Mouse (Mus musculus): ENCODE results near the gene St6galnac3. TPM values are rescaled to one million over a fixed set of nuclear protein-coding genes. Genes with fewer than 3 reads are reported as not detected.
A peak's percentile ranks its signal among the peaks of the same experiment; 100 is the strongest.

Gene St6galnac3
- total RNA-seq, 1 experiment from 2014 or later = 9.1 TPM

- ATAC-seq (replicated peaks in 1 of 2; ENCODE audit: insufficient read depth in 1 of 2, low FRiP score in 2 of 2, low TSS enrichment in 1 of 2, low read depth in 1 of 2, poor library complexity in 2 of 2, severe bottlenecking in 2 of 2) = peak; percentile 74 to 85
These were observed 483.8 kb downstream of the St6galnac3 start for GRCm38 (mm10) chr3:153241134-153241533.

GRCm38 (mm10) chr3:153240366-153240765, 484.6 kb downstream of the St6galnac3 start:
- no peak for ATAC-seq (replicated peaks in 1 of 2; ENCODE audit: insufficient read depth in 1 of 2, low FRiP score in 2 of 2, low TSS enrichment in 1 of 2, low read depth in 1 of 2, poor library complexity in 2 of 2, severe bottlenecking in 2 of 2)

DNA sequence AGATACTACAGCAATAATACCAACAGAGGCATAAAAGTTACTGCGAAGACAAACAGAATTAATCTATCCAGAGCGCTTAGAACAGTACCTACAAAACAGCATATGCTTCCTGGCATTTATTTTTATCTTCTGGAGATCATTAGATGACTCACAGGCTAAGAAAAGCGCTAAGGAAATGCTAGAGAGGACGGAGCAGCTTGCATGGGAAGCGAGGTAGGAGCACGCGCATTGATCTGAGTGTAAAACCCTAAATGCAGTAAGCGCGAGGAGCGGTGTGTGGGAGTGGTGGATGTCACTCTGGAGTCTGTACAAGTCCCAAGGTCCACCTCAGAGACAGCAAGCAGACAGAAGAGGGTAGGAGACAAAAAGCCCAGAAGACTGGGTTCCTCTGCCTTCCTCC, 486.6 kb downstream of the St6galnac3 start:
- no peak for ATAC-seq (replicated peaks in 1 of 2; ENCODE audit: insufficient read depth in 1 of 2, low FRiP score in 2 of 2, low TSS enrichment in 1 of 2, low read depth in 1 of 2, poor library complexity in 2 of 2, severe bottlenecking in 2 of 2)

- ATAC-seq (replicated peaks in 1 of 2; ENCODE audit: insufficient read depth in 1 of 2, low FRiP score in 2 of 2, low TSS enrichment in 1 of 2, low read depth in 1 of 2, poor library complexity in 2 of 2, severe bottlenecking in 2 of 2) = no peak
These were observed 488.7 kb downstream of the St6galnac3 start for GRCm38 (mm10) chr3:153236262-153236661.

DNA sequence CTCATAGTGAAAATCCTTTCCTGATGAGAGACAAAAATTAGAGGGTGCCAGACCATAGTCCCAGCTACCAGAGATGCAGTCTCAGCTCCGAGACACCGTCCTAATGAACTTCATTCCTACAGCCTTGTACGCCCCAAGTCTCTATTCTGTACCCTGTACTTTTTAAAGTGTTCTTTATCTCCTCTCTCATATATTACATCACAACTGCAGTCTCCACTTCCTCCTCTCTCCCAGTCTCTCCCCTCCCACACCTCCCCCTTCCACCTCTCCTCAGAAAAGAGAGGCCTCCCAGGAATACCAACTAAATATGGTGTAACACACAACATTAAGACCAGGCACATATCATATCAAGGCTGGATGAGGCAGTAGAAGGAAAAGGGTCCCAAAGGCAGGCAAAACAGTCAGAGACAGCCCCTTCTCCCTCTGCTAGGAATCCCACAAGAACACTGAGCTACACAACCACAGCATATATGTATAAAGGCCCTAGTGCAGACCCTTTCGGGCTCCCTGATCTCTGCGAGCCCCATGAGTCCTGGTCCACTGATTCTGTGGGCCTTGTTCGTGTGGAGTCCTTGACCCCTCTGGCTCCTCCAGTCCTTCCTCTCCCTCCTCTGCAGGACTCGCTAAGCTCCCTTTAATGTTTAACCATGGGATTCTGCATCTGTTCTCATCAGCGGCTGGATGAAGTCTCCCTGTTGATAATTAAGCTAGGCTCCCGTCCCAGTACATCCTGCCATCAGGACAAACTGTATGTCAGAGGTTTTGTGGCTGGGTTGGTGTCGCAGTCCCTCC, 502.2 kb downstream of the St6galnac3 start:
- no peak for ATAC-seq (replicated peaks in 1 of 2; ENCODE audit: insufficient read depth in 1 of 2, low FRiP score in 2 of 2, low TSS enrichment in 1 of 2, low read depth in 1 of 2, poor library complexity in 2 of 2, severe bottlenecking in 2 of 2)

DNA sequence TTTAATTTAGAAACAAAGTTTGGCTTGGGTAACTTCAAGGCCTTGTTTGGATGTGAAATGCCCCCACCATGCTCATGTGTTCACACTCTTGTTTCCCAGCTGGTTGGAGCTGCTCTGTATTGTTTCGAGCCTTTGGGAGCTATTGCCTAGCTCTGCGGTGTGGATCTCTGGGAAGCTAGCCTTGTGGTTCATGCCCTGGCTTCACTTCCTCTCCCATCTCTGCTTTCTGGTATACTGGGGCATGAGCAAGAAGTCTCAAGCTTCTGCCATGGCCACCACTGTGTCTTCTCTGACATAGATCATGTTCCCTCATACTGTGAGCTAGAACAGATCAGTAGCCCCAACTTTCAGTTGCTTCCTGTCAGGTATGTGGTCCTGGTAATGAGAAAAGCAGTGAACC, 505.6 kb downstream of the St6galnac3 start:
- no peak for ATAC-seq (replicated peaks in 1 of 2; ENCODE audit: insufficient read depth in 1 of 2, low FRiP score in 2 of 2, low TSS enrichment in 1 of 2, low read depth in 1 of 2, poor library complexity in 2 of 2, severe bottlenecking in 2 of 2)

- no peak for ATAC-seq (replicated peaks in 1 of 2; ENCODE audit: insufficient read depth in 1 of 2, low FRiP score in 2 of 2, low TSS enrichment in 1 of 2, low read depth in 1 of 2, poor library complexity in 2 of 2, severe bottlenecking in 2 of 2)
These were observed 516.8 kb downstream of the St6galnac3 start for GRCm38 (mm10) chr3:153208186-153208585.

- ATAC-seq (replicated peaks in 1 of 2; ENCODE audit: insufficient read depth in 1 of 2, low FRiP score in 2 of 2, low TSS enrichment in 1 of 2, low read depth in 1 of 2, poor library complexity in 2 of 2, severe bottlenecking in 2 of 2) = no peak
These were observed 520.9 kb downstream of the St6galnac3 start for GRCm38 (mm10) chr3:153204046-153204445.

GRCm38 (mm10) chr3:153201835-153202234, 523.1 kb downstream of the St6galnac3 start:
- no peak for ATAC-seq (replicated peaks in 1 of 2; ENCODE audit: insufficient read depth in 1 of 2, low FRiP score in 2 of 2, low TSS enrichment in 1 of 2, low read depth in 1 of 2, poor library complexity in 2 of 2, severe bottlenecking in 2 of 2)

GRCm38 (mm10) chr3:153200801-153201200, 524.2 kb downstream of the St6galnac3 start:
- ATAC-seq (replicated peaks in 1 of 2; ENCODE audit: insufficient read depth in 1 of 2, low FRiP score in 2 of 2, low TSS enrichment in 1 of 2, low read depth in 1 of 2, poor library complexity in 2 of 2, severe bottlenecking in 2 of 2) = no peak

- no peak for ATAC-seq (replicated peaks in 1 of 2; ENCODE audit: insufficient read depth in 1 of 2, low FRiP score in 2 of 2, low TSS enrichment in 1 of 2, low read depth in 1 of 2, poor library complexity in 2 of 2, severe bottlenecking in 2 of 2)
These were observed 524.9 kb downstream of the St6galnac3 start for GRCm38 (mm10) chr3:153200076-153200475.

- no peak for ATAC-seq (replicated peaks in 1 of 2; ENCODE audit: insufficient read depth in 1 of 2, low FRiP score in 2 of 2, low TSS enrichment in 1 of 2, low read depth in 1 of 2, poor library complexity in 2 of 2, severe bottlenecking in 2 of 2)
These were observed 525.7 kb downstream of the St6galnac3 start for GRCm38 (mm10) chr3:153199251-153199650.

GRCm38 (mm10) chr3:153198514-153198913, 526.5 kb downstream of the St6galnac3 start:
- ATAC-seq (replicated peaks in 1 of 2; ENCODE audit: insufficient read depth in 1 of 2, low FRiP score in 2 of 2, low TSS enrichment in 1 of 2, low read depth in 1 of 2, poor library complexity in 2 of 2, severe bottlenecking in 2 of 2) = no peak

DNA sequence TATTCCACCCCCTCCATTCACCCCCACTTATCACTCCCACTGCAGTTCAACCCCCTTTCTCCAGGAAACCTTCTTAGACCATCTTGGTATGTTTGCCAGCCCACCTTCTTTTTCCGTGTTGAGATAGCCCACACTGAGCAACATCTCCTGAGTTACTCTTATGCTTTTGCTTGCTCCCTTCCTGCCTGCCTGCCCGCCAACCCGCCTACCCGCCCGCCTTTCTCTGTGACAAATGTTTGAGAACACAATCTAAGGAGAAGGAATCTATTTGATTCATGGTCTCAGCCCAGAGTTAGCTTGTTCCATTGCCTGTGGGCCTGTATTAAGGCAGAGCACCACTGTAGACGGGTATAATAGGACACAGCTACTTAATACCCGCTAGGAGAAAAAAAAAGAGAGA, 531.9 kb downstream of the St6galnac3 start:
- ATAC-seq (replicated peaks in 1 of 2; ENCODE audit: insufficient read depth in 1 of 2, low FRiP score in 2 of 2, low TSS enrichment in 1 of 2, low read depth in 1 of 2, poor library complexity in 2 of 2, severe bottlenecking in 2 of 2) = no peak

DNA sequence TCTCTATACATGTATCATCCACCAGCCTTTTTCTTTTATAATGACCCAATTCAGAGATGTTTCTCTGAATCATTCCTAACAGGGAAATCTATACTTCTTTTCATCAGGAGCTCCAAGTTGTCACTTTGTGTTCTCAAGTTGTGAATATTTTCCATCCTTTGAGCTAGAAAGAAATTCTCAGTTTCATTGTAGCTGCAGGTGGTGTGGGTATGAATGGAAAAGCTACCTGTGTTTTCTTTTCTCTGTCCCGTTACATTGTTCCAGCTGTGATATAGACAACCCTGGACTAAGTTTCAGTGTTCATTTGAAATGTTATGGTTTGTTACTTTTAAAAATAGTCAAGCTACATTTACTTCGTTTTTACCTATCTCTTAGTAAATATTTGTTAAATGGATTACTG, 534.2 kb downstream of the St6galnac3 start:
- no peak for ATAC-seq (replicated peaks in 1 of 2; ENCODE audit: insufficient read depth in 1 of 2, low FRiP score in 2 of 2, low TSS enrichment in 1 of 2, low read depth in 1 of 2, poor library complexity in 2 of 2, severe bottlenecking in 2 of 2)

GRCm38 (mm10) chr3:153189685-153190467, 535.1 kb downstream of the St6galnac3 start:
- ATAC-seq (replicated peaks in 1 of 2; ENCODE audit: insufficient read depth in 1 of 2, low FRiP score in 2 of 2, low TSS enrichment in 1 of 2, low read depth in 1 of 2, poor library complexity in 2 of 2, severe bottlenecking in 2 of 2) = peak; percentile 60 to 69; a peak in 2 of 4 replicates

DNA sequence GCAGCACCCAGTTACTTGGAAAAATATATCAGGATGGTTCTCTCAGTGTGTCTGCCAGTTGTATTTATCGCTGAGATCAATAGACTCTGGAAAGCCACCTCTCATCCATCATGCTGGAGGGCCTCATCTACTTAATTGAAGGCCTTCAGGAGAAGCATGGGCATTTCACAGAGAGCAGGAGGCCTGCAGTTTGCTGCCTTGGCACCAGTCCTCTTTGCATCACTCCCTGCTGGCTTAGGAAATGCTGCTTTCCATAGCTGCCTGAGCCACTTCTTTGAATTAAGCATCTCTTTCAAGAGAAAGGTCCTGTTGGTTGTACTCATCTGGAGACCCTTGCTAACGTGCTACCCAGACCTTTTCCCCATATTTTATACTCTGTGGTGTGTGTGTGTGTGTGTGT, 536.8 kb downstream of the St6galnac3 start:
- ATAC-seq (replicated peaks in 1 of 2; ENCODE audit: insufficient read depth in 1 of 2, low FRiP score in 2 of 2, low TSS enrichment in 1 of 2, low read depth in 1 of 2, poor library complexity in 2 of 2, severe bottlenecking in 2 of 2) = no peak

- ATAC-seq (replicated peaks in 1 of 2; ENCODE audit: insufficient read depth in 1 of 2, low FRiP score in 2 of 2, low TSS enrichment in 1 of 2, low read depth in 1 of 2, poor library complexity in 2 of 2, severe bottlenecking in 2 of 2) = no peak
These were observed 539.9 kb downstream of the St6galnac3 start for GRCm38 (mm10) chr3:153185117-153185516.

Measured in hematopoietic stem cell, adult 5-6 weeks (primary cell).